Mouse (Mus musculus) splenic B cell, adult 2 months (primary cell): ENCODE measurements around the gene Ndufs1.

ENCODE experiments used
- DNase-seq: peaks from one replicate; pipeline ENCODE4 v3.0.0-alpha.2; 2011; ENCODE audit warnings: low read depth, low spot score
- H3K27me3 ChIP-seq: 2 replicates; pipeline ENCODE4 v1.6.1; 2012; ENCODE audit warnings: mild to moderate bottlenecking, low read length, moderate library complexity, mixed read lengths; ENCODE audit not compliant: control insufficient read depth, poor library complexity, insufficient read depth, severe bottlenecking
- H3K36me3 ChIP-seq: 2 replicates; pipeline ENCODE4 v1.6.1; 2012; ENCODE audit warnings: mild to moderate bottlenecking, low read length, moderate library complexity, mixed read lengths; ENCODE audit not compliant: control insufficient read depth, poor library complexity, insufficient read depth, severe bottlenecking

The Ndufs1 gene

GRCm38 (mm10) chr1:63176604-63177421 is at the start of gene Ndufs1, which contains the start of gene Eef1b2:
Gene Ndufs1, minus strand, starts transcription at chr1:63176833.
Gene Eef1b2, plus strand, starts transcription at chr1:63176825.
- peak; percentile 98 for DNase-seq
- H3K27me3 ChIP-seq = no peaks in the 10 kb centered on the region
- peaks cover 5% of the 10 kb centered on the region; the same call in 1 of the 2 replicates for H3K36me3 ChIP-seq

- DNase-seq = no peak
- Histone ChIP-seq H3K27me3 (no peaks in the 10 kb centered on the region; the same call in 1 of the 2 replicates), H3K36me3 (no peaks in the 10 kb centered on the region)
Observed at GRCm38 (mm10) chr1:63225890-63226289, 49.3 kb upstream of the Ndufs1 start.

GRCm38 (mm10) chr1:63225009-63225408 is 48.4 kb upstream of the Ndufs1 start:
- no peak for DNase-seq
- no peaks in the 10 kb centered on the region; the same call in 1 of the 2 replicates for H3K27me3 ChIP-seq
- H3K36me3 ChIP-seq = no peaks in the 10 kb centered on the region

GRCm38 (mm10) chr1:63219277-63219676 is 42.6 kb upstream of the Ndufs1 start:
- DNase-seq = no peak
- Histone ChIP-seq H3K27me3 (no peaks in the 10 kb centered on the region), H3K36me3 (no peaks in the 10 kb centered on the region)

- Histone ChIP-seq H3K36me3 (no peaks in the 10 kb centered on the region), H3K27me3 (no peaks in the 10 kb centered on the region)
- no peak for DNase-seq
Observed at GRCm38 (mm10) chr1:63214631-63215030, 38.0 kb upstream of the Ndufs1 start.

GRCm38 (mm10) chr1:63214271-63214558 is 37.6 kb upstream of the Ndufs1 start, which contains the start of gene Gpr1:
Gene Gpr1, minus strand, starts transcription at chr1:63214543.
- no peak for DNase-seq
- Histone ChIP-seq H3K36me3 (no peaks in the 10 kb centered on the region), H3K27me3 (no peaks in the 10 kb centered on the region)

- Histone ChIP-seq H3K36me3 (no peaks in the 10 kb centered on the region), H3K27me3 (no peaks in the 10 kb centered on the region)
- DNase-seq = no peak
Observed at GRCm38 (mm10) chr1:63213478-63214270, 37.0 kb upstream of the Ndufs1 start.

- Histone ChIP-seq H3K36me3 (no peaks in the 10 kb centered on the region), H3K27me3 (no peaks in the 10 kb centered on the region)
- no peak for DNase-seq
Observed at GRCm38 (mm10) chr1:63209861-63210529, 33.4 kb upstream of the Ndufs1 start.

GRCm38 (mm10) chr1:63207607-63208006 is 31.0 kb upstream of the Ndufs1 start:
- no peak for DNase-seq
- Histone ChIP-seq H3K36me3 (no peaks in the 10 kb centered on the region), H3K27me3 (no peaks in the 10 kb centered on the region)

GRCm38 (mm10) chr1:63204660-63205394 is 28.2 kb upstream of the Ndufs1 start:
- no peak for DNase-seq
- no peaks in the 10 kb centered on the region for H3K27me3 ChIP-seq
- no peaks in the 10 kb centered on the region for H3K36me3 ChIP-seq

GRCm38 (mm10) chr1:63203950-63204659 is 27.5 kb upstream of the Ndufs1 start:
- Histone ChIP-seq H3K27me3 (no peaks in the 10 kb centered on the region), H3K36me3 (no peaks in the 10 kb centered on the region)
- no peak for DNase-seq

- Histone ChIP-seq H3K36me3 (no peaks in the 10 kb centered on the region), H3K27me3 (no peaks in the 10 kb centered on the region)
- DNase-seq = no peak
Observed at GRCm38 (mm10) chr1:63203471-63203870, 26.8 kb upstream of the Ndufs1 start.

- no peaks in the 10 kb centered on the region for H3K27me3 ChIP-seq
- DNase-seq = no peak
- no peaks in the 10 kb centered on the region for H3K36me3 ChIP-seq
Observed at GRCm38 (mm10) chr1:63201672-63202071, 25.0 kb upstream of the Ndufs1 start.

- no peak for DNase-seq
- Histone ChIP-seq H3K27me3 (no peaks in the 10 kb centered on the region), H3K36me3 (no peaks in the 10 kb centered on the region)
Observed at GRCm38 (mm10) chr1:63200322-63200721, 23.7 kb upstream of the Ndufs1 start.
